Mouse (Mus musculus) cerebellum, adult 2 months (tissue): Measurements from ENCODE around the gene Gm32742. TPM values are rescaled to one million over a fixed set of nuclear protein-coding genes. Genes with fewer than 3 reads are reported as not detected.

Experiments
- DNase-seq, 2 experiments: peaks; one replicate each; pipeline ENCODE4 v3.0.0; 2021
- H3K27ac ChIP-seq: fragments of 200-500 bp; 2 replicates; pipeline ENCODE4 v1.5.1; 2012; ENCODE audit warnings: low read length, control low read depth, inconsistent platforms; ENCODE audit not compliant: insufficient read depth
- H3K27me3 ChIP-seq: fragments of 200-500 bp; 2 replicates; pipeline ENCODE4 v1.6.1; 2012; ENCODE audit warnings: inconsistent platforms, mild to moderate bottlenecking, low read length, moderate library complexity; ENCODE audit not compliant: control insufficient read depth, insufficient read depth
- H3K4me1 ChIP-seq: fragments of 200-500 bp; 2 replicates; pipeline ENCODE4 v1.6.1; 2011; ENCODE audit warnings: low read length; ENCODE audit not compliant: control insufficient read depth, insufficient read depth
- H3K4me3 ChIP-seq: fragments of 200-500 bp; replicated peaks from 2 replicates; pipeline ENCODE3; 2011; ENCODE audit warnings: mild to moderate bottlenecking, low read depth, low read length, control low read depth; ENCODE audit not compliant: insufficient read depth
- CTCF ChIP-seq: fragments of 200-500 bp; IDR thresholded peaks from 2 replicates; pipeline ENCODE4 v1.5.1; 2011; ENCODE audit warnings: low read depth, mild to moderate bottlenecking, control low read depth, low read length, moderate library complexity, borderline replicate concordance; ENCODE audit not compliant: insufficient read depth
- POLR2A ChIP-seq: fragments of 200-500 bp; IDR thresholded peaks from 2 replicates; pipeline ENCODE4 v1.6.1; 2011; ENCODE audit warnings: low read length, control low read depth, borderline replicate concordance; ENCODE audit not compliant: insufficient read depth
- whole genome bisulfite sequencing: fragments of 180-500 bp; shearing (Covaris S2); methylation state at CpG from one replicate; pipeline ENCODE4 v1.1.7; 2018; 5-methylcytosine and 5-hydroxymethylcytosine counted together
- polyA plus RNA-seq: library from polyadenylated mRNA; depleted of rRNA; stranded (reverse); fragments of >200 nt; gene quantifications from 2 replicates; pipeline ENCODE4 v1.2.3, GENCODE M21; 2012; rRNA removed

The Gm32742 gene
- 0.02 TPM in 1 of 2 replicates, not detected in the other for polyA plus RNA-seq

GRCm38 (mm10) chr9:51165312-51166180 lies at the start of gene Gm32742:
TSS of gene Gm32742 (minus strand) at chr9:51165517.
- TF ChIP-seq POLR2A (no peak), CTCF (no peak)
- Histone ChIP-seq H3K4me1 (0 out of 2 replicates have a peak, but pooled peaks cover 5% of the 10 kb centered on the region), H3K27me3 (no peaks in the 10 kb centered on the region), H3K27ac (no peak within 1 kb of the TSS), H3K4me3 (no peak within 1 kb of the TSS)
- no peak for DNase-seq
- WGBS: 33% methylated on average over 6 of the region's 6 CpGs

DNA sequence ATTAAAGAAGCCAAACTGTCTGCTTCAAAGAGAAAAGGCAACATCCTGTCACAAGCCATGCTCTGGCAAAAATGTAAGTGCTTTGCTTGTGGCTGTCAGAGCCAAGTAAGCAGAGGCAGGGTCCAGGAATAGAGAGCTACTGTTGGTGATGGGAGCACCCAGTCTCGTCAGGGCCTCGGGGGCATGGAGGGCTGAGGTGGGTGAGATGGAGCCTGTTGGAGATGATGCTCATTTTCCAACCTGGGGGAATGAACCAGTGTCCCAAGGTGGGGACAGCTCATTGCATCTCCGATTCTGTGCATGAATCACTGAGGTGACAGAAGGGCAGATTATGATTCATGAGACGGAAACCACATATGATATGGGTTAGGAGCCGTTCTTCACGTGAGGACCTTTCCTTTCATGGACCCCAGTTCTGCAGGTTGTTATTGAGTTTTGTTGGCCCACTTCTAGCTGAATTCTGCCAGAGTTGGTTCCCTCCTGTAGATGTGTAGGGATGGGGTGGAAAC lies 48.5 kb upstream of the Gm32742 start:
- no peak for TF ChIP-seq POLR2A
- TF ChIP-seq CTCF: no peak
- Histone ChIP-seq H3K27ac (no peak overlapping the region), H3K4me1 (no peaks in the 10 kb centered on the region), H3K27me3 (no peaks in the 10 kb centered on the region), H3K4me3 (no peak overlapping the region)
- WGBS: 88% methylated on average over 6 of the region's 6 CpGs
- DNase-seq: no peak

GRCm38 (mm10) chr9:51213023-51213728 lies 47.9 kb upstream of the Gm32742 start, which contains the start of gene Pou2af1:
TSS of gene Pou2af1 (plus strand) at chr9:51213708.
- H3K4me1 ChIP-seq: no peaks in the 10 kb centered on the region
- H3K27ac ChIP-seq: no peak within 1 kb of the TSS
- TF ChIP-seq POLR2A: no peak
- no peak for TF ChIP-seq CTCF
- WGBS: 88% methylated on average over 20 of the region's 20 CpGs
- no peak within 1 kb of the TSS for H3K4me3 ChIP-seq
- DNase-seq: no peak
- H3K27me3 ChIP-seq: no peaks in the 10 kb centered on the region

- Histone ChIP-seq H3K27ac (no peak overlapping the region), H3K4me1 (no peaks in the 10 kb centered on the region), H3K27me3 (no peaks in the 10 kb centered on the region), H3K4me3 (no peak overlapping the region)
- 71% methylated on average over 6 of the region's 6 CpGs for WGBS
- DNase-seq: no peak
- TF ChIP-seq CTCF: no peak
- TF ChIP-seq POLR2A: no peak
Measured at GRCm38 (mm10) chr9:51211191-51211590, 45.9 kb upstream of the Gm32742 start.

DNA sequence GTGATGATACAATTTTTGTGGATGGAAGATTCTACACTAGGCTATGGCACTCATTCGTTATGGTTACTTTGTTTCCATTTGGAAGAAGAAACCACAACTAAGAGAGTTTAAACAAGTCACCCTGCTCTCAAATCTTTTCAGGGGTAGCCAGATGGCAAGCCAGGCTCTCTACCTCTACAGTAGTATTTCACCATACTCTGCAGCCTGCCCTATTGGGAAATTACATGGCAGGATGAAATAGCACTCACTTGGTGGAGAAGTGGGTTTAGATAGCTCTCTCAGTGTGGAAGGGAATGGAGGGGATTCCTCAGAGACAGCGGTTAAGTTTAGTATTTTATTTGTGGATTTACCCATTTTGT lies 43.6 kb upstream of the Gm32742 start:
- TF ChIP-seq CTCF (no peak), POLR2A (no peak)
- Histone ChIP-seq H3K4me3 (no peak overlapping the region), H3K27ac (no peak overlapping the region), H3K27me3 (no peaks in the 10 kb centered on the region), H3K4me1 (no peaks in the 10 kb centered on the region)
- DNase-seq: no peak
- WGBS: 67% methylated on average over 2 of the region's 2 CpGs

GRCm38 (mm10) chr9:51194790-51195189 lies 29.5 kb upstream of the Gm32742 start:
- WGBS: 68% methylated on average over 4 of the region's 4 CpGs
- H3K4me1 ChIP-seq: no peaks in the 10 kb centered on the region
- no peak for TF ChIP-seq POLR2A
- H3K27ac ChIP-seq: no peak overlapping the region
- no peak for DNase-seq
- H3K27me3 ChIP-seq: no peaks in the 10 kb centered on the region; the same call in 1 of the 2 replicates
- no peak overlapping the region for H3K4me3 ChIP-seq

- DNase-seq: no peak
- Histone ChIP-seq H3K4me3 (no peak overlapping the region), H3K27ac (no peak overlapping the region), H3K4me1 (no peaks in the 10 kb centered on the region), H3K27me3 (no peaks in the 10 kb centered on the region; the same call in 1 of the 2 replicates)
- TF ChIP-seq CTCF (no peak), POLR2A (no peak)
- WGBS: 81% methylated on average over 3 of the region's 3 CpGs
Measured at GRCm38 (mm10) chr9:51190655-51191054, 25.3 kb upstream of the Gm32742 start.
